Mouse (Mus musculus): ENCODE measurements around the gene Gm11111. TPM values are rescaled to one million over a fixed set of nuclear protein-coding genes. Genes with fewer than 3 reads are reported as not detected.

Gm11111 gene
- total and polyA plus RNA-seq, 3 experiments = not detected

DNA sequence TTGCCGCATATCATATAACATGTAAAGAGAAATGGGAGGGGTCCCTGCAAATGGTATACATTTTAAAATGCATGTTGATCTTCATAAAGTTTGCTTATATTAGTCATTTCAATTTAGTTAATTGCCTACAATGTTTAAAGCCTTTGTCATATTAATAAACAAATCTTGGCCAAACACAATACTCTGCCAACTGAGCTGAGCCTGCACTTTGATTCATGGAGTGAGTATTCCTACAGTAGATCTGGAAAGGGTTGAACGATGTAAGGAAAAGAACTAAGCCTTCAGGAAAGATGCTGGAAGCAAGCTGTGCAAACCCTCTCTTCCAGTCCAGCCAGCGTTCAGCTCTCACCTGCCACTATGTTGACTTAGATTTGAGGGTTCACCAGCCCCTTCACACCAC is 29.6 kb downstream of the Gm11111 start:
- no peak for DNase-seq

DNA sequence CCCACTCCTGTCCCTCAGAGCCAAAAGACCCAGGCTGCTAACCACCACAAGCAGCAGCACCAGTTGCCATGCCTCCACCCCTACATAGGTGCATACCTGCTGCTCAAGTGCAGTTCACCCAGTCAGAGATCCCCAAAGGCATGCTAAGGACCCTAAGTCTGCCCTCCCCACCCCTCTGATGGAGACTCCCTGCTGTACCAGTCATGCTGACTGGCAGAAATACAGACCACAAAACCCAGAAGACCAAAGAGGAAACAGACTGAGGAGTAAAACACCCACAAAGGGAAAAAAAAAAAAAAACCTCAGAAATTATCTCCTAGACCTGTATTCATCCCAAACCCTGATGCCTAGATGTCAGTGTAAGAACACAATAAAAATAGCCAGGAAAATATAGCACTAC is 33.4 kb downstream of the Gm11111 start:
- no peak for DNase-seq

Other genes with a start within 250 kb of the Gm11111 start
- not detected for gene Cfap299, start 223.4 kb upstream of the Gm11111 start, total RNA-seq (2021)
- not detected in 2 replicates for gene Cfap299, start 223.4 kb upstream of the Gm11111 start, polyA plus RNA-seq (2012; rRNA removed)

All from adrenal gland, adult 2 months (tissue).